Mouse (Mus musculus) kidney, adult 2 months (tissue): Measurements from ENCODE around the gene Cysrt1. TPM values are rescaled to one million over a fixed set of nuclear protein-coding genes. Genes with fewer than 3 reads are reported as not detected.
A peak's percentile ranks its signal among the peaks of the same experiment; 100 is the strongest.

Source experiments
- DNase-seq: peaks from one replicate; pipeline ENCODE4 v3.0.0; 2021
- H3K27ac ChIP-seq: fragments of 200-500 bp; 2 replicates; pipeline ENCODE4 v1.5.1; 2012; ENCODE audit warnings: low read depth, low read length, control low read depth, inconsistent platforms; ENCODE audit not compliant: insufficient read depth
- H3K27me3 ChIP-seq: fragments of 200-500 bp; replicated peaks from 2 replicates; pipeline ENCODE4 v1.6.1; 2012; ENCODE audit warnings: mild to moderate bottlenecking, moderate library complexity, low read length, inconsistent platforms; ENCODE audit not compliant: control insufficient read depth, insufficient read depth
- H3K36me3 ChIP-seq: fragments of 200-500 bp; 2 replicates; pipeline ENCODE4 v1.6.1; 2012; ENCODE audit warnings: mild to moderate bottlenecking, moderate library complexity, low read length, inconsistent platforms; ENCODE audit not compliant: control insufficient read depth, insufficient read depth
- H3K4me1 ChIP-seq: fragments of 200-500 bp; 2 replicates; pipeline ENCODE4 v1.6.1; 2011; ENCODE audit warnings: low read length; ENCODE audit not compliant: control insufficient read depth, insufficient read depth
- H3K4me3 ChIP-seq: fragments of 200-500 bp; 2 replicates; pipeline ENCODE4 v1.5.1; 2011; ENCODE audit warnings: mild to moderate bottlenecking, low read depth, low read length, control low read depth; ENCODE audit not compliant: insufficient read depth
- CTCF ChIP-seq: fragments of 200-500 bp; conservative IDR thresholded peaks from 2 replicates; pipeline ENCODE4 v1.5.1; 2011; ENCODE audit warnings: low read depth, mild to moderate bottlenecking, control low read depth, low read length, moderate library complexity, mixed read lengths; ENCODE audit not compliant: insufficient read depth, insufficient read length
- POLR2A ChIP-seq: fragments of 200-500 bp; IDR thresholded peaks from one replicate; pipeline ENCODE4 v1.6.1; 2011; ENCODE audit warnings: low read depth, low read length, control low read depth
- WGBS: fragments of 180-500 bp; shearing (Covaris S2); methylation state at CpG from one replicate; pipeline ENCODE4 v1.1.7; 2018; 5-methylcytosine and 5-hydroxymethylcytosine counted together
- polyA plus RNA-seq: library from polyadenylated mRNA; depleted of rRNA; stranded (reverse); fragments of >200 nt; gene quantifications from 2 replicates; pipeline ENCODE4 v1.2.3, GENCODE M21; 2012

Cysrt1 gene
- polyA plus RNA-seq, 1 experiment = 0.66 TPM

GRCm38 (mm10) chr2:25272515-25272914 lies 30.3 kb upstream of the Cysrt1 start:
- peak overlapping the region; percentile 85 for H3K4me3 ChIP-seq
- H3K27me3 ChIP-seq = no peaks in the 10 kb centered on the region
- H3K4me1 ChIP-seq = peaks cover 15% of the 10 kb centered on the region; the same call in 1 of the 2 replicates
- TF ChIP-seq CTCF = no peak
- no peaks in the 10 kb centered on the region; the same call in 1 of the 2 replicates for H3K36me3 ChIP-seq
- no peak for DNase-seq
- WGBS = under 1% methylated on average over 29 of the region's 29 CpGs
- H3K27ac ChIP-seq = no peak overlapping the region

GRCm38 (mm10) chr2:25271827-25272511 lies 29.7 kb upstream of the Cysrt1 start, which contains the start of the genes Ssna1 and Anapc2:
Ssna1 (minus strand) TSS chr2:25272438.
Anapc2 (plus strand) TSS chr2:25272478.
- peak; percentile 99 for DNase-seq
- Histone ChIP-seq H3K4me3 (peak within 1 kb of the TSS; percentile 85), H3K36me3 (no peaks in the 10 kb centered on the region; the same call in 1 of the 2 replicates), H3K27ac (peak within 1 kb of the TSS; percentile 46), H3K4me1 (peaks cover 21% of the 10 kb centered on the region), H3K27me3 (no peaks in the 10 kb centered on the region)
- TF ChIP-seq POLR2A (peak; percentile 86), CTCF (peak; percentile 52; the same call in 1 of the 2 replicates)
- 1% methylated on average over 55 of the region's 55 CpGs for WGBS

- 68% methylated on average over 4 of the region's 4 CpGs for WGBS
- Histone ChIP-seq H3K36me3 (no peaks in the 10 kb centered on the region), H3K27me3 (no peaks in the 10 kb centered on the region), H3K27ac (no peak overlapping the region), H3K4me1 (peaks cover 25% of the 10 kb centered on the region), H3K4me3 (no peak overlapping the region)
- TF ChIP-seq CTCF = no peak
- no peak for TF ChIP-seq POLR2A
- DNase-seq = no peak
Measured at GRCm38 (mm10) chr2:25267746-25268309, 25.6 kb upstream of the Cysrt1 start.

GRCm38 (mm10) chr2:25267241-25267640 lies 25.0 kb upstream of the Cysrt1 start:
- peaks cover 24% of the 10 kb centered on the region for H3K4me1 ChIP-seq
- DNase-seq = no peak
- H3K36me3 ChIP-seq = no peaks in the 10 kb centered on the region
- TF ChIP-seq POLR2A (no peak), CTCF (no peak)
- H3K27me3 ChIP-seq = no peaks in the 10 kb centered on the region
- no peak overlapping the region for H3K4me3 ChIP-seq
- peak overlapping the region; percentile 36 for H3K27ac ChIP-seq

- H3K27me3 ChIP-seq = no peaks in the 10 kb centered on the region
- H3K4me3 ChIP-seq = peak overlapping the region; percentile 58
- peak; percentile 86 for DNase-seq
- H3K4me1 ChIP-seq = peaks cover 26% of the 10 kb centered on the region
- peak overlapping the region; percentile 95 for H3K27ac ChIP-seq
- 9% methylated on average over 2 of the region's 2 CpGs for WGBS
- H3K36me3 ChIP-seq = no peaks in the 10 kb centered on the region
- TF ChIP-seq CTCF (no peak), POLR2A (no peak)
Measured at GRCm38 (mm10) chr2:25266720-25267119, 24.5 kb upstream of the Cysrt1 start.

- H3K27ac ChIP-seq = peak overlapping the region; percentile 95
- H3K4me1 ChIP-seq = peaks cover 21% of the 10 kb centered on the region
- TF ChIP-seq POLR2A (no peak), CTCF (no peak)
- H3K27me3 ChIP-seq = no peaks in the 10 kb centered on the region
- peak; percentile 66 for DNase-seq
- no peaks in the 10 kb centered on the region for H3K36me3 ChIP-seq
- H3K4me3 ChIP-seq = peak overlapping the region; percentile 58
- whole genome bisulfite sequencing = 34% methylated on average over 6 of the region's 6 CpGs
Measured at GRCm38 (mm10) chr2:25265897-25266656, 23.8 kb upstream of the Cysrt1 start.

- peak; percentile 94 for DNase-seq
- WGBS = 16% methylated on average over 3 of the region's 3 CpGs
- peak overlapping the region; percentile 95 for H3K27ac ChIP-seq
- peak overlapping the region; percentile 84 for H3K4me3 ChIP-seq
- no peaks in the 10 kb centered on the region for H3K36me3 ChIP-seq
- H3K4me1 ChIP-seq = peaks cover 20% of the 10 kb centered on the region
- H3K27me3 ChIP-seq = no peaks in the 10 kb centered on the region
- TF ChIP-seq POLR2A = no peak
Measured at GRCm38 (mm10) chr2:25264851-25265250, 22.6 kb upstream of the Cysrt1 start.
